In the genomic region with DNA sequence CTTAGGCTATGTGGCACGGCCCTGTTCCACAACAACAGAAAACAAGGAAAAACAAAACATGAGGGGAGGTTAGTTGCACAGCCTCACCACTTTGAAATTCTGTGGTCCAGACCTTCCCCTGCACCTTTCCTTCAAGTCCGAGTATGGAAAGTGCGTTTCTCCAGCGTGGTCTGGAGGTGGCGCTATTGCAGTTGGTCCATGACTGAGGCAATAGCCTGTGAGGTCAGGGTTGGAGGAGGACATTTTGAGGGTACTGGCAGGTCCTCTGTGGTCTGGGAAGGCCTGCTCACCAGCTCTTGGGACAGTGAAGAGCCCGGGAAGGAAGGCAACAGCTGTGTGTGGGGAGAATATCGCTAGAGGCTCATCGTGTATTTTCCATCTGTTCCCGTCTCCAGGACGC, we compare ENCODE assay signal across 12 mouse cellular contexts.
DNase-seq lines count a peak whose midpoint lies in the region.
"Had no signal": no experiment of that assay in that cellular context is flagged by ENCODE, and none has a peak within 500 bp of the region (broad histone marks: within the 10 kb centered on the region; RNA-seq: fewer than 3 reads in every experiment).

No protein-coding gene starts in this region.

- peak; percentile 60 to 76 for DNase-seq in cerebellum, postnatal 10 days
- no peak for DNase-seq in cerebellum, adult 11-12 months
- DNase-seq in kidney, postnatal 4 days, result peak; percentile 34 to 36
- no peak for DNase-seq in kidney, adult 8-10 months
- DNase-seq in right cerebral cortex, postnatal 25 days, result peak; percentile 34
- no peak for DNase-seq in right cerebral cortex, postnatal 10 days (ENCODE audit: low spot score in 2 of 2)
- peak; percentile 44 for DNase-seq in testis, postnatal 14 days (ENCODE audit: low spot score)
- DNase-seq in spleen, postnatal 36 days (ENCODE audit: low spot score in 2 of 2), result no peak
- DNase-seq: gastrocnemius, postnatal 10 days; kidney, adult 11 months; lung, adult 18-20 months; thymus, postnatal 25 days had no signal

Comparison
In these comparisons a context has a peak if more than half of its experiments do, and no peak if none do; other contexts are left out.
1. DNase-seq: peak in cerebellum, postnatal 10 days (2 of 2), kidney, postnatal 4 days (2 of 2), right cerebral cortex, postnatal 25 days (single experiment) and testis, postnatal 14 days (single experiment); none in cerebellum, adult 11-12 months (single experiment), kidney, adult 8-10 months (0 of 2), right cerebral cortex, postnatal 10 days (0 of 2) and spleen, postnatal 36 days (0 of 2).